8 mouse cellular contexts compared by ENCODE assay signal in genomic region chr8:70839408-70840351, GRCm38 (mm10). TPM values are rescaled to one million over a fixed set of nuclear protein-coding genes. Genes with fewer than 3 reads are reported as not detected.
A peak's percentile ranks its signal among the peaks of the same experiment; 100 is the strongest.
DNase-seq lines count a peak whose midpoint lies in the region; ATAC-seq lines count a peak whose summit lies in the region.

Gene Arrdc2 (minus strand): TSS chr8:70839720.

- H3K36me3 ChIP-seq in lung, embryonic 16.5 days (ENCODE audit: control insufficient read depth, insufficient read depth, low read length): peaks cover 4% of the 10 kb centered on the region; the same call in 1 of the 2 replicates

- peak within 1 kb of the TSS; percentile 87 for H3K9ac ChIP-seq in lung, embryonic 16.5 days (ENCODE audit: low read length)

- DNase-seq in MEL-GATA-1-ER (ENCODE audit: extremely low read depth, low read depth): peak; percentile 99
- DNase-seq in cerebellum, adult 8-10 months: peak; percentile 96
- DNase-seq in forelimb bud, embryonic 11.5 days (ENCODE audit: low read depth, low spot score): peak; percentile 100
- DNase-seq in layer of hippocampus, adult 9-10 months (ENCODE audit: low spot score): peak; percentile 99
- peak; percentile 88 for DNase-seq in ovary, postnatal 10 days (ENCODE audit: low spot score)
- peak; percentile 98 to 100 for DNase-seq in thymus, postnatal 10 days (ENCODE audit: low spot score in 2 of 2)

- peak within 1 kb of the TSS; percentile 75 for H3K4me3 ChIP-seq in lung, embryonic 16.5 days (ENCODE audit: low read length)

- H3K9me3 ChIP-seq in lung, embryonic 16.5 days (ENCODE audit: control insufficient read depth, low read length): no peaks in the 10 kb centered on the region

- H3K27me3 ChIP-seq in lung, embryonic 16.5 days (ENCODE audit: control insufficient read depth, insufficient read depth, low read depth, low read length): no peaks in the 10 kb centered on the region

- peaks cover 7% of the 10 kb centered on the region for H3K4me1 ChIP-seq in lung, embryonic 16.5 days (replicated peaks; ENCODE audit: control insufficient read depth, insufficient read depth, low read length)

- WGBS in lung, embryonic 16.5 days: 2% methylated on average over 55 of the region's 55 CpGs

- peak within 1 kb of the TSS; percentile 92 for H3K27ac ChIP-seq in lung, embryonic 16.5 days (ENCODE audit: low read length)

- peak within 1 kb of the TSS; percentile 90 for H3K4me2 ChIP-seq in lung, embryonic 16.5 days (ENCODE audit: low read depth, low read length)

- ATAC-seq in hematopoietic stem cell, adult 5-6 weeks (replicated peaks in 1 of 2; ENCODE audit: insufficient read depth in 1 of 2, low FRiP score in 2 of 2, low TSS enrichment in 1 of 2, low read depth in 1 of 2, poor library complexity in 2 of 2, severe bottlenecking in 2 of 2): peak; percentile 86 to 87
- ATAC-seq in lung, embryonic 16.5 days (ENCODE audit: low read depth): peak; percentile 98

RNA-seq across cellular contexts. Expression of gene Arrdc2, which starts in this region (rescaled TPM):
- 8.6 and 8.8 TPM in 2 replicates for total RNA-seq in hematopoietic stem cell, adult 5-6 weeks (2017)
- 4.5 and 5.6 TPM in 2 replicates for polyA plus RNA-seq in lung, embryonic 16.5 days (2015; fragmentation: Nextera tagmentation; extraction: Ambion mirVana)

Comparison
In these comparisons a context has a peak if more than half of its experiments do, and no peak if none do; other contexts are left out.
1. Peak in every context shown above with its lines: DNase-seq, ATAC-seq, H3K4me3 ChIP-seq and H3K27ac ChIP-seq.